Mouse (Mus musculus): ENCODE measurements around the gene Gm4792.

GRCm38 (mm10) chr10:94313146-94313545, 14.6 kb upstream of the Gm4792 start:
- TF ChIP-seq EP300 (IDR thresholded peaks at IDR 0.05; ENCODE audit: insufficient read depth, low read depth, low read length) = no peak
- TF ChIP-seq CTCF (IDR thresholded peaks at IDR 0.05; ENCODE audit: low read depth, low read length) = no peak
- no peak for TF ChIP-seq POLR2A (IDR thresholded peaks at IDR 0.05; ENCODE audit: insufficient read depth, low read length)

Measured in ES-Bruce4 (cell line).